Comparison of ENCODE assay signal across 9 mouse cellular contexts in the genomic region with DNA sequence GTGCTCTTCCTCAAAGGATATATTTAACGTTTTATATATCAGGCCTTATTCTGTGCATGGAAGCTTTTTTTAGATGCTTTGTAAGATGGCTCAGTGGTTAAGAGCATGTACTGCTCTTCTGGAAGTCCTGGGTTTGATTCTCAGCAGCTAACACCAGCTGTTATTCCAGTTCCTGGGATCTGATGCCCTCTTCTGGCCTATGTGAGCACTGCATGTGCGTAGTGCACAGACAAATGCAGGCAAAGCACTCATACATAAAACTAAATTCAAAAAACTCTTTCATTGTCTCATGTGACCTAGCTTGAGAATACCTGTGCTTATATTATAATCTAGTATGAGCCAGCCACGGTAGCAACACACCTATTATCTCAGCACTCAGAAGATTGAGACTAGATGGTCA. TPM values are rescaled to one million over a fixed set of nuclear protein-coding genes. Genes with fewer than 3 reads are reported as not detected.
DNase-seq lines count a peak whose midpoint lies in the region; ATAC-seq and TF ChIP-seq lines count a peak whose summit lies in the region.
"Had no signal": no experiment of that assay in that cellular context is flagged by ENCODE, and none has a peak within 500 bp of the region (broad histone marks: within the 10 kb centered on the region; RNA-seq: fewer than 3 reads in every experiment).

No protein-coding gene starts in this region.

- TF ChIP-seq CTCF in C2C12 (IDR thresholded peaks at IDR 0.05; ENCODE audit: control insufficient read depth, insufficient read depth, insufficient read length): no peak
- TF ChIP-seq CTCF in midbrain, postnatal 0 days (IDR thresholded peaks at IDR 0.05): peak; percentile 62

- no peak overlapping the region for H3K4me3 ChIP-seq in hindbrain, embryonic 11.5 days (ENCODE audit: low read depth, low read length)
- no peak overlapping the region for H3K4me3 ChIP-seq in hindbrain, embryonic 14.5 days (replicated peaks; ENCODE audit: low read length)
- no peak overlapping the region for H3K4me3 ChIP-seq in C2C12 (ENCODE audit: insufficient read depth, poor library complexity, severe bottlenecking)
- H3K4me3 ChIP-seq in midbrain, postnatal 0 days (ENCODE audit: low read depth, low read length): no peak overlapping the region
- H3K4me3 ChIP-seq: erythroblast, embryonic 14.5 days had no signal

- WGBS in hindbrain, embryonic 11.5 days: 34% methylated on average over 3 of the region's 3 CpGs
- 35% methylated on average over 3 of the region's 3 CpGs for WGBS in hindbrain, embryonic 14.5 days
- 36% methylated on average over 3 of the region's 3 CpGs for WGBS in midbrain, postnatal 0 days

- no peaks in the 10 kb centered on the region for H3K36me3 ChIP-seq in hindbrain, embryonic 11.5 days (ENCODE audit: control insufficient read depth, insufficient read depth, low read length)
- no peaks in the 10 kb centered on the region for H3K36me3 ChIP-seq in hindbrain, embryonic 14.5 days (replicated peaks; ENCODE audit: control insufficient read depth, insufficient read depth)
- peaks cover 45% of the 10 kb centered on the region for H3K36me3 ChIP-seq in C2C12 (ENCODE audit: control insufficient read depth, insufficient read depth)
- H3K36me3 ChIP-seq in midbrain, postnatal 0 days (ENCODE audit: insufficient read depth, low read length): no peaks in the 10 kb centered on the region

- ATAC-seq in hindbrain, embryonic 11.5 days (ENCODE audit: low FRiP score): no peak
- no peak for ATAC-seq in hindbrain, embryonic 14.5 days (ENCODE audit: low FRiP score)
- ATAC-seq in midbrain, postnatal 0 days (ENCODE audit: low FRiP score): no peak

- no peak overlapping the region for H3ac ChIP-seq in C2C12 (ENCODE audit: control insufficient read depth, insufficient read length, low read depth)

- no peak overlapping the region for H3K27ac ChIP-seq in hindbrain, embryonic 11.5 days (ENCODE audit: low read depth, low read length)
- H3K27ac ChIP-seq in hindbrain, embryonic 14.5 days: no peak overlapping the region
- H3K27ac ChIP-seq in midbrain, postnatal 0 days (ENCODE audit: low read depth, low read length): no peak overlapping the region

- peaks cover 2% of the 10 kb centered on the region for H3K79me3 ChIP-seq in C2C12 (ENCODE audit: low read depth)

- no peak overlapping the region for H3K4me2 ChIP-seq in hindbrain, embryonic 11.5 days (replicated peaks; ENCODE audit: low read depth, low read length)
- no peak overlapping the region for H3K4me2 ChIP-seq in hindbrain, embryonic 14.5 days (replicated peaks)
- H3K4me2 ChIP-seq in midbrain, postnatal 0 days (ENCODE audit: low read depth, low read length, poor library complexity, severe bottlenecking): no peak overlapping the region

- no peaks in the 10 kb centered on the region for H3K9me3 ChIP-seq in hindbrain, embryonic 11.5 days (ENCODE audit: control insufficient read depth, low read length)
- H3K9me3 ChIP-seq in hindbrain, embryonic 14.5 days (ENCODE audit: control insufficient read depth, low read length): no peaks in the 10 kb centered on the region
- no peaks in the 10 kb centered on the region for H3K9me3 ChIP-seq in midbrain, postnatal 0 days (ENCODE audit: low read length)

- peaks cover 10% of the 10 kb centered on the region for H3K79me2 ChIP-seq in C2C12 (ENCODE audit: control insufficient read depth, insufficient read depth)

- no peaks in the 10 kb centered on the region for H3K27me3 ChIP-seq in hindbrain, embryonic 11.5 days (ENCODE audit: control insufficient read depth, insufficient read depth, low read length)
- no peaks in the 10 kb centered on the region for H3K27me3 ChIP-seq in hindbrain, embryonic 14.5 days (ENCODE audit: control insufficient read depth, insufficient read depth, low read length)
- H3K27me3 ChIP-seq in C2C12 (ENCODE audit: control insufficient read depth, insufficient read depth, insufficient read length): no peaks in the 10 kb centered on the region
- H3K27me3 ChIP-seq in midbrain, postnatal 0 days (ENCODE audit: insufficient read depth, low read length): no peaks in the 10 kb centered on the region

- H3K9ac ChIP-seq in hindbrain, embryonic 11.5 days (ENCODE audit: low read depth, low read length): no peak overlapping the region
- H3K9ac ChIP-seq in hindbrain, embryonic 14.5 days: no peak overlapping the region
- H3K9ac ChIP-seq in midbrain, postnatal 0 days (replicated peaks; ENCODE audit: low read length, poor library complexity, severe bottlenecking): no peak overlapping the region

- peak; percentile 61 for DNase-seq in hindbrain, embryonic 11.5 days (ENCODE audit: low spot score)
- no peak for DNase-seq in hindbrain, embryonic 14.5 days (ENCODE audit: low spot score)
- DNase-seq in R1 (ENCODE audit: low read depth, low spot score): peak; percentile 83
- DNase-seq in gastrocnemius, postnatal 14 days: peak; percentile 35
- no peak for DNase-seq in midbrain, postnatal 0 days (ENCODE audit: low spot score)
- DNase-seq in thymus, postnatal 4 days: peak; percentile 90
- DNase-seq in layer of hippocampus, adult 11-12 months (ENCODE audit: low spot score): no peak

- H3K4me1 ChIP-seq in hindbrain, embryonic 11.5 days (replicated peaks; ENCODE audit: control insufficient read depth, insufficient read depth, low read length): no peaks in the 10 kb centered on the region
- no peaks in the 10 kb centered on the region for H3K4me1 ChIP-seq in hindbrain, embryonic 14.5 days (replicated peaks; ENCODE audit: control insufficient read depth, insufficient read depth, low read length)
- H3K4me1 ChIP-seq in midbrain, postnatal 0 days (ENCODE audit: insufficient read depth, low read length): no peaks in the 10 kb centered on the region

- intact Hi-C loops in gastrocnemius, postnatal 14 days (cut with DNase I; ENCODE audit: low total_unique reads): loop anchor here (10.0 kb wide), 1 partner anchor 98 kb away; no protein-coding TSS in a partner anchor

TF ChIP-seq in C2C12, 6 proteins besides CTCF, POLR2A, EP300 and RAD21:
- TF ChIP-seq CEBPB (IDR thresholded peaks at IDR 0.05; ENCODE audit: low read depth) (no peak), MYOD1 (IDR thresholded peaks at IDR 0.05; ENCODE audit: control insufficient read depth, insufficient read length, low read depth) (peak; percentile 40), USF1 (IDR thresholded peaks at IDR 0.05; ENCODE audit: low read depth) (no peak)

RNA-seq across cellular contexts. Expression of a gene that starts 15.6 kb away (rescaled TPM):
- 90.5 and 91.3 TPM in 2 replicates for polyA plus RNA-seq in hindbrain, embryonic 11.5 days (2014; fragmentation: Nextera tagmentation; extraction: Ambion mirVana)
- 49.9 and 66.1 TPM in 2 replicates for polyA plus RNA-seq in hindbrain, embryonic 14.5 days (2014; fragmentation: Nextera tagmentation; extraction: Ambion mirVana)
- 1,152 TPM for polyA plus RNA-seq in C2C12 (2012; fragmentation: generic; extraction: Trizol)
- total RNA-seq in gastrocnemius, postnatal 14 days (2021): 100 to 1,000 TPM; 128 to 156 TPM
- 50.6 and 92.0 TPM in 2 replicates for total RNA-seq in midbrain, postnatal 0 days (2014; rRNA removed)
- 34.3 and 44.6 TPM in 2 replicates for polyA plus RNA-seq in midbrain, postnatal 0 days (2015; fragmentation: Nextera tagmentation; extraction: Ambion mirVana)

RNA-seq across cellular contexts. Expression of a gene that starts 32.5 kb away (rescaled TPM):
- 0.36 TPM in 1 of 2 replicates, not detected in the other for polyA plus RNA-seq in hindbrain, embryonic 11.5 days (2014; fragmentation: Nextera tagmentation; extraction: Ambion mirVana)
- not detected in 2 replicates for polyA plus RNA-seq in hindbrain, embryonic 14.5 days (2014; fragmentation: Nextera tagmentation; extraction: Ambion mirVana)
- polyA plus RNA-seq in C2C12 (2012; fragmentation: generic; extraction: Trizol): 0.07 TPM
- not detected for total RNA-seq in gastrocnemius, postnatal 14 days (2021)
- total RNA-seq in midbrain, postnatal 0 days (2014; rRNA removed): not detected in 2 replicates
- polyA plus RNA-seq in midbrain, postnatal 0 days (2015; fragmentation: Nextera tagmentation; extraction: Ambion mirVana): 0.11 TPM in 1 of 2 replicates, not detected in the other

RNA-seq across cellular contexts. Expression of a gene that starts 47.7 kb away (rescaled TPM):
- polyA plus RNA-seq in hindbrain, embryonic 11.5 days (2014; fragmentation: Nextera tagmentation; extraction: Ambion mirVana): 3.1 and 4.1 TPM in 2 replicates
- 6.5 and 7.9 TPM in 2 replicates for polyA plus RNA-seq in hindbrain, embryonic 14.5 days (2014; fragmentation: Nextera tagmentation; extraction: Ambion mirVana)
- 21.6 TPM for polyA plus RNA-seq in C2C12 (2012; fragmentation: generic; extraction: Trizol)
- 1 to 10 TPM; 6.0 TPM for total RNA-seq in gastrocnemius, postnatal 14 days (2021)
- 17.4 and 29.7 TPM in 2 replicates for total RNA-seq in midbrain, postnatal 0 days (2014; rRNA removed)
- 4.5 and 4.8 TPM in 2 replicates for polyA plus RNA-seq in midbrain, postnatal 0 days (2015; fragmentation: Nextera tagmentation; extraction: Ambion mirVana)

RNA-seq across cellular contexts. Expression of a gene that starts 54.6 kb away (rescaled TPM):
- 9.1 and 9.9 TPM in 2 replicates for polyA plus RNA-seq in hindbrain, embryonic 11.5 days (2014; fragmentation: Nextera tagmentation; extraction: Ambion mirVana)
- polyA plus RNA-seq in hindbrain, embryonic 14.5 days (2014; fragmentation: Nextera tagmentation; extraction: Ambion mirVana): 1.6 and 4.5 TPM in 2 replicates
- polyA plus RNA-seq in C2C12 (2012; fragmentation: generic; extraction: Trizol): 1.5 TPM
- total RNA-seq in gastrocnemius, postnatal 14 days (2021): 10 to 100 TPM; 17.3 to 23.0 TPM
- 0.66 and 0.76 TPM in 2 replicates for total RNA-seq in midbrain, postnatal 0 days (2014; rRNA removed)
- 1.6 and 1.9 TPM in 2 replicates for polyA plus RNA-seq in midbrain, postnatal 0 days (2015; fragmentation: Nextera tagmentation; extraction: Ambion mirVana)

RNA-seq across cellular contexts. Expression of a gene that starts 58.6 kb away (rescaled TPM):
- 11.7 and 13.9 TPM in 2 replicates for polyA plus RNA-seq in hindbrain, embryonic 11.5 days (2014; fragmentation: Nextera tagmentation; extraction: Ambion mirVana)
- 12.0 and 13.2 TPM in 2 replicates for polyA plus RNA-seq in hindbrain, embryonic 14.5 days (2014; fragmentation: Nextera tagmentation; extraction: Ambion mirVana)
- 14.7 TPM for polyA plus RNA-seq in C2C12 (2012; fragmentation: generic; extraction: Trizol)
- 1 to 10 TPM; 3.3 to 5.7 TPM for total RNA-seq in gastrocnemius, postnatal 14 days (2021)
- total RNA-seq in midbrain, postnatal 0 days (2014; rRNA removed): 11.0 and 16.7 TPM in 2 replicates
- 15.2 and 16.8 TPM in 2 replicates for polyA plus RNA-seq in midbrain, postnatal 0 days (2015; fragmentation: Nextera tagmentation; extraction: Ambion mirVana)

Comparison
In these comparisons a context has a peak if more than half of its experiments do, and no peak if none do; other contexts are left out.
1. DNase-seq: peak in hindbrain, embryonic 11.5 days (single experiment), R1 (single experiment), gastrocnemius, postnatal 14 days (single experiment) and thymus, postnatal 4 days (single experiment); none in hindbrain, embryonic 14.5 days (single experiment), midbrain, postnatal 0 days (single experiment) and layer of hippocampus, adult 11-12 months (single experiment).
2. RNA of a gene that starts 15.6 kb away (polyA plus RNA-seq): 1,152 TPM in C2C12 (single experiment); 90.5 to 91.3 TPM in hindbrain, embryonic 11.5 days, 49.9 to 66.1 TPM in hindbrain, embryonic 14.5 days and 34.3 to 44.6 TPM in midbrain, postnatal 0 days; every median in the first group is over 10 times any median in the second.